Mouse (Mus musculus): ENCODE results near the gene Itpr2.

DNA sequence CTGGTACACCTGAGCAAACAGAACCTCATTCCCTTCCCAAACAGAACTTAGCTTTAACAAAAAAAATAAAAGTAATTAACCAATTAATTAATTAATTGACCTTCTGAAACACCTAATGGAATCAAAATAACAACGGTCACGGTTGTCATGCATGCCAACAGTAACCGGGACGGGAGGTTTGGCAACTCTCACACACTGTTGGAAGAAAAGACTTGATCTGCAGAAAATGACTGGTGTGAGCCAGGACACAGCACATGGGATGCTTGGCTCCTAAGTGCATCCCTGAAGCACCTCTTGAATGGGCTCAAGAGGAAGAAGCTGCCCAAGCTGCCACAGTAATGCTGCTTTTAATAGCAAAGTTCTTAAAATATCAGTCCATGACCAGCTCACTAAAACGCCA is 161.1 kb downstream of the Itpr2 start:
- TF ChIP-seq CTCF (IDR thresholded peaks at IDR 0.05; ENCODE audit: low read depth): no peak
- no peak for TF ChIP-seq EP300 (optimal IDR thresholded peaks at IDR 0.05)

All from stomach, postnatal 0 days (tissue).